Mouse (Mus musculus) cerebellum, adult 9-10 months (tissue): ENCODE measurements at regions not wholly inside any gene's neighbourhood (a gene's known extent, or its start where the extent isn't known, plus 50 kb on each side); places are given as distances from the start of the nearest gene placed in this dataset.
A peak's percentile ranks its signal among the peaks of the same experiment; 100 is the strongest.

Source experiments
- DNase-seq: peaks from one replicate; pipeline ENCODE4 v3.0.0; 2022

DNA sequence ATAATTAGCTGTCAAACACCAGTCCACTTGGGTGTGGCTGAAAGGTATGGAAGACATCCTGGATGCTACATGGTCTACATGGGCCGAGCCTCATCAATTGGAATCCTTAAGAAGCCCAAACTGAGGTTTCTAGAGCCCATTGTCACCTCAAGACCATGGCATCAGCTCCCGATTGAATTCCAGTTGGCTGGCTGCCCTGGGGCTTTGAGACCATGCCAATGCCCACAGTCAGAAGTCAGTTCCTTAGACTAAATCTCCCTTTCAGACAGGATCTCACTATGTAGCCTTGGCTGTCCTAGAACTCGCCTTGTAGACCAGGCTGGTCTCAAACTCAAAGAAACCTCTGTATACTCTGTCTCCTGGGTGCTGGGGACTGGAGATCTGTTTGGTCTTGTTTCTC lies 423.8 kb downstream of the Med13l start:
- no peak for DNase-seq

DNA sequence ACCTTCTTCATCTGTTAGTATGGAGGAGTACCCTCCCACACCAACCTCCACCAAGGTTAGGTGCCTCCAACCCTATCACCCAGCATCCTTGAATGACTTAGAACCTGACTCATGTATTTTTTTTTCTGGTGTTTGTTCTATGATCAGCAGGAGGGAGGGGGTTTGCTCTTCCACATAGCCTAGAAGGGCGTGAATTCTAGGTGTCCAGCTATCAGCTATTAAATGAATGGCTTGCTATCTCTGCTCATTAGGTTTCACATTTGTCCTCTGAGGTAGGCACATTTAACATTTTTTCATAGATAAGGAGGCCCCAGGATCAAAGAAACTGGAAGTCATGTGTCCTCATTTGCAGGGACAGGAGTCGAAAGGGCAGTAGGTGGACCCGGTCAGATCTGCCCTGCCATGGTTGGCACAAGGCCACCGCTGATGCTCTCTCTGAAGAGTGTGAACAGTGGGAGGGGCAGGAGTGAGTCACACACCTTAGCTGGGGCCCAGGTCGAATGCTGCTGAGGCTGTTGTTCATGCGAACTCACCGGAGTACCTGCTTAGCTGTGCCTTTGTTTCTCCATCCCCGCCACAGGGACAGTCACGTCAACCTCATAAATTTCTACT lies 424.4 kb downstream of the Med13l start:
- DNase-seq = no peak

DNA sequence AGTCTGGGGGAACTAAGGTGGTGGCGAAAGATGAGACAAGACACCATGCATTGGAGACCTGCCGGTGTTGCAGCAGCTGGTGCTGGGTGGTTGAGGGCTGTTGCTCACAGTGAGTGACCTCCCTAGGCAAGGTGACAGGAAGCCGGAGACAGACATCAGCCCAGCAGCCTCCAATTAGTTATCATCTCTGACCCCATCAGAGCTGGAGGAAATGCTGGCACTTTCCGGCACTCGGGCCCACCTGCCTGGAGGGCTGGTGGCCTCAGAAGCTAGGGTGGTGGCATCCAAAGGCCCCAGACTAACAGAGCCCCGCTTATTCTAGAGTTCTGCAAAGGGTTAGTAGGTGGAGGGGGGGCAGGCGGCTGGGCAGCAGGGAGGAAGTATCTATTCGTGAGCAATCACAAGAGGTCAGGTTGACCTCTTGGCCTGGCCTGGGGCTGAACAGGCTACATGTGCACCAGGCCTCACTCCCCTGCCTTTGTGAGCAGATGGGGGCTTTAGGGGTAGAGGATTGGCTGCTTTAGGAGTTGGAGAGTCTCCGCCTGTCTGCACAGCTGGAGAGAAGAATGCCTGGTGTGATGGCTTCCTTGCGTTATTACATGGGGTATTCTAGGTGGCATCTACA lies 427.0 kb downstream of the Med13l start:
- no peak for DNase-seq

DNA sequence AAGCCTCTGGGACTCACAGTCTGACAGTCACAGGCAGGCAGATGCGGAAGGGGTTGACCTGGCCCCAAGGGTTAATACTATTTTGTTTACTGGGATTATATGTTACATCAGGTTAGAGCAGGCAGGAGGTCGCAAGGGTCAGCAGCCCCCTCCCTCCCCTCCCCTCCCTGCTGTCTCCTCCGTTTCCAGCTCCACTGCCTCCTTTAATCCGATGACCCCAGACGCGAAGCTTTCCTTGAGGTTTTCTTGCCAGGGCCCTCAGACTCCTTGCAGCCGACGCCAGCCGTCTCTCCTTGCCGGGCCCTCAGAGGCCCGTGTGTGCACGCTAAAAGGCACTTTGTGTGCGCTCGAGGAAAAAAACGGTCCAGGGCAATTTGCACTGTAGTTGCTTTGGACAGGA lies 438.6 kb downstream of the Med13l start:
- DNase-seq = no peak

DNA sequence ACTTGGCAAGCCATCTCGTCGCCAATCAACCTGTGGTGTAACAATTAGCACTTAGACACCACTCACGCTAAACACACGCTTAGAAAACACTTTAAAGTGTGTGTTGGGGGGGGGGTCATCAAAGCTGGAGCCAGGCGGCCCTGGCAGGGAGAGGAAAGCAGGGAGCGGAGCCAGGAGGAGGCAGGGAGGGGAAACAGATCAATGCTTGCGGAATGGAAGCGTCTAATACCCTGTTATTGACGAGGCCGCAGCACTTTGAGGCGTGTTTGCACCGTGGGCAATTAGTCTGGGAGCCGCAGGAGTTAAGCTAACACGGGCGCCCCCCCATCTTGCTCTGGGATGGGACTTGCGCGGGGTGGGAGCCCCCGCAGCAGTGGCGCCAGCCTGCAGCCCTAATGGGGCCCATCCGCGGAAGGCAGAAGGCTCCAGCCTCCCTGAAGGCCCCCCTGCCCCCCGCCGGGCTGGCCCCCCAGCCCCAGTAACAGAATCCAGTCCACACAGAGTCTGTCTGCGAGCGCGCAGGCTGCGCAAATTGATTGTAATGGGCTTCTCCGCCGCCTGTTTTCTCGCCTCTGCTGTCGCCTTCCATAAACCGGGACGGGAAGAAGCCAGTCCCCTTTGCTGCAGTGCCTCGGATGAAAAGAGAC lies 445.5 kb downstream of the Med13l start:
- DNase-seq = no peak

DNA sequence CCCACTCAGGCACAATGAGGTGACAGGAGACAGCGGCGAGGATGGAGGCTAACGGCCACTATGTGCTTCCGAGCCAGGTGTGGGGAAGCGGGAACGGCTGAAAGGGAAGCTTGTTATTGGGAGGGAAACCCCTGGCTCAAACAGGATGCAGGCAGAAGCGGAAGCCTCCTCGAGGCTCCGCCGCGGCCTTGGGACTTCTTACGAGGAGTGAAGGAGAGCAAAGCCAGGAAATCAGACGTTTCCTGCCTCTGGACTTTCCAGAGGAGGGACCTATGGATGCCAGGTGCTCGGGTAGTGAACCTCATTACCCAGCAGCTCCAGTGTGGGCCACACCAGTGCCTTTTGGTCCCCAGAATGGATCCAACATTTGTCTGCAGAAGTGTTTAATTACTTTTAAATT lies 449.6 kb downstream of the Med13l start:
- no peak for DNase-seq

DNA sequence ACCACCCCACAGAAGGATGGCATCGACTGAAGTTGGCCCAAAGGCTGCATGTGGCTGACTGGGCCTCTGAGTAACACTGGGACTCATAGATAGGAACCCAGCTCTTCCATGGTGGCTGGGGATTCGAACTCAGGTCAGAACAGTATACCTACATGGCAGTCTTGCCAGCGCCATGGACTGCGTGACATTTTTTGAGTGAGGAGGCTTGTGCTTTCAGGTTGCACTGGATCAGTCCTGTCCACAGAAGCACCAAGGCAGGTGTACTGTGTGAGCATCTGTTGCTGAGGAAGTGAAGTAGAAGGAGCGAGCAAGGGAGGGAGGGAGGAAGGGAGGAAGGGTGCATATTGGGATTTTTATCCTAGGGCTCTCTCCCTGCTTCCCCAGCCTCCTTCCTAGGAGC lies 454.7 kb downstream of the Med13l start:
- DNase-seq = no peak

DNA sequence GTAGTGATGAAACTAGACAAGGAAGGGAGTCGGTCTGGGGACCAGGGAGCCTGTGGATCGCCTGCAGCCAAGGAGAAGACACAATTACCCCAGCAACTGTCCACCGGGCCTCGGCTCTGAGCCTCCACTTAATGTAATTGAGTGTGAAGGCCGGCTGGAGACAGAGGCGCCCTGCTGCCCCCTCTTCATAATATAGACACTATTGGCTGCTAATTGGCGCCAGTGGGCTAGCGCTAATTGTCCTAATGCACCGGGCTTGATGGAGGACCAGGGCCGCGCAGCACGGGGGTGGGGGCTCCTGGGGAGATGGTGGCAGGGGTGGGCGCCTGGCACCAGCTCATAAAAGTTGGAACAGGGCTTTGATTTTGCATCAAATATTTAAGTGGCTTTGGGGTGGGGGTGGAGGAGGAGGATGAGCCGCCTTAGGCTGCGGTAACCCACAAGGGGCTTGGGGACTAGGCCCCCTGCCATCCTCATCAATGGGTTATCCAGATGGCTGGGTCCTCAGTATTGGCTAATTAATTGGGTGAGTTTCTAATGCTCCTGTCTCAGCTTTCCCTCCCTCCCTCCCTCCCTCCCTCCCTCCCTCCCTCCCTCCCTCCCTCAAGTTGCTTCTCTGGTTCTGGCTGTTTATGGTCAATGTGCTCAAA lies 455.3 kb downstream of the Med13l start:
- DNase-seq = no peak

DNA sequence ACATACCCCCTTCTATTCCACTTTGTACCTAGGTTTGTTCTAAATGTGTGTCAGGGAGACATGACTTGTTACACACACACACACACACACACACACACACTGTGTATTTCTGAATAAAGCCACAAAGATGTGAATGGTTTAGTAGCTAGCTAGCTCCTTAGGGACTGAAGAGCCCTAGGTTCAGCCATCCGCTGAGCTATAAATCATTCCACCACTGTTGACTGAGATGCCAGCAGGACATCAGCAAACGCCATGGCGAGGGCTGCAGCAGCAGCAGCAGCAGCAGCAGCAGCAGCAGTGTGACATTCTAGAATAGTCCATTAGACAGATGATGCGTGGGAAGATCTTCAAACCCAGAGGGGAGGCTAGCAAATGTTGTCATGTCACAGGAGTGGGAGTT lies 455.9 kb downstream of the Med13l start:
- no peak for DNase-seq

DNA sequence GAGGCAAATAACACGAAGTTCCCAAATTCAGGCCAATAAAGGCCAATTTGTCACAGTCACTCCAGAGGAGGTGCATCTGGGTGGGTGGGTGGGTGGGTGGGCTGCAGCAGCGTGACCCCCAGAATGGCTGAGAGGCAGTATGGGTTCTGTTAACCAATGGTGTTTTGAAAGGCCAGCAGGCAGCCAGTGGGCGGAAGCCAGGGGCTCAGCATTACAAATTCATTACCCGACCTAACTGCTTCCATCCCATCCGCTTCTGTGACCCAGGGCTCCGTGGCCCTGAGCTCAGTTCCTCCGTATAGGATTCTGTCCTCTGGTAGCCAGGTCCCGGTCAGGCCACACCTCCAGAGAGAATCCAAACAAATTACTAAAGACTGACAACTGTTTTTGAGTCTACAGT lies 463.5 kb downstream of the Med13l start:
- no peak for DNase-seq

DNA sequence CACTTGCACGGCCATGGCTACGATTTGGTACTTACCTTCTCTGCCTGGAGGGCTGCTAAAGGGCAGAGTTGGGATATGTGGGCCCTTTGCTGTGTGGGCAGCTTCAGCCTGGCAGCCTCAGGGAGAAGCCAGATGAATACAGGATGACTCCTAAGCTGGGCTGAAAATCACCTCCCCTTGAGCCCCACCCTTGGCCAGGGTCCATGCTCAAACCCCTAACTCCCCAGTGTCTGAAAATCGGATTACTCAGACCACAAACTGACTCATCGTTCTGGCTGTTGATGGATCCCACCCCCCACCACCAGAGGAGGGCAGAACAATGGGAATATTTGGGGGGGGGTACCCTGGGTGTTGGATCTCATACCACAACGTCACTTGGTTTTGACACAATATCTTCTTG lies 471.6 kb downstream of the Med13l start:
- no peak for DNase-seq

DNA sequence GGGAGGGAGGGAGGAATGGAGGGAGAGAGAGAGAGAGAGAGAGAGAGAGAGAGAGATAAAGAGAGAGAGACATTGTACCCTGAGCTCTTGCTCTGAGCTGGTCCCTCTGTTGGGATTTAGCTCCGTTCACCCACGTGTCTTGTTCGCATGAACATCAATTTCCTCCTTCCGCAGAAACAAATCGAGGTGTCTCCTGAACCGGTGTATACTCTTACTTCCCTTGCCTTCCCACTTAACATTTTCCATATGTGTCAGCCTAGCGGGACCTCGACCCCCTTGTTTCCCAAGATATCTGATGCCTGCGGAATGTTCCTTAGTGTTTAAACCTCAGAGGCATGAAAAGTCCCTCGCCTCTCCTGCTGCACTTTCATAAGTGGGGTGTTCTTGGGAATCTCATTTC lies 484.1 kb downstream of the Med13l start:
- no peak for DNase-seq

DNA sequence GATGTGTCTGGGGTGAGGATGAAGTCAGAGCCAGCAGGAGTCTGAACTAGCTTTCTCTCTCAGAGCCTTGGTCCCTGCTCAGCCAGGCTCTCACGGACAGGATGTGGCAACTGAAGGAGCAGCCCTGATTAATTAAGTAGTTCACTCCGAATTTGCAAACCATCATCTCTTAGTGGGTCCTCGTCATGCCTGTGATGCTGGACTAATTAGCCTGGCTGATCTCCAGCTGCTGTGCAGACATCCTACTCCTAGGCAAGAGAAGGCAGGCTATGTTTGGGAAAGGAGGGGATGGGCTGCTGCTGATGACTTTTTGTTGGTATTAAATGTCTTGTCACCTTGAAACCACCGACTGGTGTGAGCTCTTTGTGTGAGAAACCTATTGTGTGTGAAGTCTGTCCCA lies 487.1 kb downstream of the Med13l start:
- DNase-seq = no peak

DNA sequence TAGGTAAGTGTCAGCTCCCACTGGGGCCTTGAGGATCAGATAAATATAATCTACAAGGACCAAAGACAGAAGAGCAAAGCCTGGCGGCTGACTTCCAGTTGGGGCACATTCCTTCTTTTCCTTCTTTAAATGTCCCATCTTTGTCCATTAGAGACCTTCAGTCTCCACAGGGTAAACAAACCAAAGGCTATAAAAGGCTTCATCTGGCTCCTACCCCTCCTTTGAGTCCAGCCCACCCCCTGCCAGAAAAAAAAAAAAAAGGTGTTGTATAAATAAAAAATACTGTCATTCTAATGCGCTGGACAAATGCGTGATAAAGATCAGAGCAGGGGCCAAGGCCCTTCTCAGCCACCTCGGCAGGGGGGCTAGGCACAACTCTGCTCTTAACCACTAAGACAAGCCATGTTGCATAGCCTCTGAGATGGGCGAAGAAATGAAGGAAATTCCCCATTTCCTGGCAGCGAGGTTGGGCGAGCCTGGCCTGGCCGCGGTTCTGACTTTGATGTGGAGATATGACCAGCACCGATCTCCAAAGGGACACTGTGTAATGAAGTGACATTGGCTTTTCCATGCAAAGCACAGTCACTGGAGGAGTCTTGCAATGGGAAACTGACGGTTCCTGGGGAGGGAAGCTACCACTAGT lies 492.0 kb downstream of the Med13l start:
- no peak for DNase-seq

DNA sequence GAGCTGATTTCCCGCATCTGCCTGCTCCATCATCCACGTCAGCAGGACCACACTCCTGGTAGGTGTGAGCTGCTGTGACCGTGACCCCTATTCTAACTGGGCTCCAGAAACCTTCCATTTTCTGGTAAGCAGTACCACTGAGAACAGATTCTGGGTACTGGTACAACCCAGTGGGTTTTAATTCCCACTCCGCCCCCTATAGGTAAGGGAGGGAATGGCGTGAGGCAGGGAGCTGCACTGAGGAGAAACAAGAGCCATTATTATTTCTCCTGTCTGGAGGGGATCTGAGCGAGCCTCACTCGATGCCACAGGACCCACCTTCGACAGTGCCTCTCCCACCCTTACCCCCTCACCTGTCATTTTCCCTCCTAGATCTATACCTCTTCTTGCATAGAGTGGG lies 493.3 kb downstream of the Med13l start:
- no peak for DNase-seq

DNA sequence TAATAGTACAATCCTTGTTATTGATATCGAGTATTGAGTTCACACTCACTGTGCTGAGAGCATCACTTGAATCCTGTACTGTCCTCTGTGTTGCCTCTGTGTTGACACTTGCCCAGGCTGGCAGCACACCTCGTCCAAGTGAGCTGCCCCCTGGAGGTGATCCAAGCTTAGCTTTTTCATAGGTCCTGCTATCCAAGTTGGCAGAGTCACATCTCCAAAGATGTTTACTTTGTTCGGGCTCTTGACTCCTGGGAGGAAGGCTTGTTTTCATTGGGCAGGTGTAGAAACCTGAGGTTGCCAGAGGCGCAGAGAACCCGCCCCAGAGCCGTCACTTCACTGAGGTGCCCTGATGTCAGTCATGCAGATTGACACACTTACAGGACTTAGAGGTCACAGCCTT lies 493.9 kb downstream of the Med13l start:
- DNase-seq = no peak

DNA sequence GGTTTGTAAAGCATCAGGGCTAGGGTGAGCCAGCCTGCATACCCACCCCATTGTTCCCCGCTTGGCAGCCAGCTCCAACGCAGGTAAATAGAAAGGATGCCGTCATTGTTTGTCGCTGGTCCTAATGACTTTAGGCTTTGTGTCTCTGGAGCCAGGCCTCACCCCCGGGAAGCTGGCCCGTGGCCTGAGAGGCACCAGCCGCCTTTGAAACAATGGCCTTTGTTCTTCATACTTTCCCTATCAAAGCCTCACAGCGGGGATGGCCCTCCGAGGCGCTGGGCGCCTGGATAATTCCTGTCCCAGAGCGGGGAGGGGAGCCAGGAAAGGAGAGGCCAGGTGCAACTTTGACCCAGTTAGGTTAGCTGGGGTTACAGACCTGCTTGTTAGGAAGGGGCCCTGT lies 495.0 kb downstream of the Med13l start:
- DNase-seq = peak; percentile 29

DNA sequence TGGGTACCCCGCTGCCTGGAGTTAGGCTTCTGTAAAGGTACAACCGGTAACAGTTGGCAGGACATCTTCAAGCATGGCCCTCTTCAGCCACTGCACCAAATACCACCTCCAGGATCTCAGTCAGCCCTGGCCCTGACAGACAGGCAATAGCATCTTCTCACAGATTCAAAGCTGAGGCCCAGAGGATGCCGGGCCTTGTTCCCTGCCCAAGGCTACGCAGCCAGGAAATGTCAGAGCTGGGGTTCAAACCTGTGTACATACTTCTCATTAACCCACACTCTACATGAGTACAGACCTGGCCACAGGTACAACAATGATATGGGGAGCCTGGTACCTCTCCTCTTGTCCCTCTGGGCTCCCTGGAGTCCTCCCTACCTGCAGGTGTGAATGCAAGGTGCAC lies 497.3 kb downstream of the Med13l start:
- no peak for DNase-seq

DNA sequence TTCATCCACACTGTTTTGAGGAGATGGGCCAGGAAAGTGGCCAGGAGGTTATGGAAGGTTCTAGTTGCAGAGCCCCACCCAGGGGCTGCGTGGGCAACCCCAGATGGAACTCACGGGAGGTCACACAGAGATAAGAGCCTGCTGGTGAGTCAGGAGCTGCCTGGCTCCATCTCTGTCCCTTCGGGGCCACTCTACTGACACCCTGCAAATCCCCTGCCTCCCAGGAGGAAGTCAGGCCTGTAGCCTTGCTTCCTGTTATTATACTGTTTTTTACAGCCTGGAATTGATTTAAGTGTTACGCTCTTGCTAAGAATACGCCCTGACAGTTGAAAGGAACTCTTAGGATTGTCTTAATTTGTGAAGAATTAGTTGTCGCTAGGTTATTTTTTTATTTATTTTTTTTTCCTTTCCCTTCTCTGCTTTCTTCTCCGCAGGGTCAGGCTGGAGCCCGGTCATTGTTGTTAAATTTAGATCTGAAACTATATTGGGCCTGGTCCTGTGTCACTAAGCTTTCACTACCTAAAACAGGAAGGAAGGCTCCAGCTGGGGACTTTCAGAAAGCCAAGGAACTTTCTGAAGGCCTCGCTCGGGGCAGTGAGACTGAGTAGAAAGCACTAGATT lies 497.9 kb downstream of the Med13l start:
- no peak for DNase-seq

DNA sequence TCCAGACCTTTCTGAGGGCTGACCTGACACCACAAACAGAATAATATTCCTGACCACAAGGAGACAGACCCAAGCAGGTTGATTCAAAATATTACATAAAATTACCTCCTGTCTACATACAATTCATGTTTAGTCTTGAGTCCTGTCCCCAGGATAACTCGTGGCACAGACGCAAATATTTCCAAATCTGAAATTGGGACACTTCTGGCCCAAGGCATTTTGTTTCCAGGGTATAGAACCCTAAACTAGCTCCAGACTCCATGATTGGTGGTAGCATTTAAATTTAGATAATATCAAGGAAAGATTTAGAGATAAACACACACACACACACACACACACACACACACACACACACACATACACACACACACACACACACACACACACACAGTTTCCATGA lies 498.7 kb downstream of the Med13l start:
- no peak for DNase-seq

DNA sequence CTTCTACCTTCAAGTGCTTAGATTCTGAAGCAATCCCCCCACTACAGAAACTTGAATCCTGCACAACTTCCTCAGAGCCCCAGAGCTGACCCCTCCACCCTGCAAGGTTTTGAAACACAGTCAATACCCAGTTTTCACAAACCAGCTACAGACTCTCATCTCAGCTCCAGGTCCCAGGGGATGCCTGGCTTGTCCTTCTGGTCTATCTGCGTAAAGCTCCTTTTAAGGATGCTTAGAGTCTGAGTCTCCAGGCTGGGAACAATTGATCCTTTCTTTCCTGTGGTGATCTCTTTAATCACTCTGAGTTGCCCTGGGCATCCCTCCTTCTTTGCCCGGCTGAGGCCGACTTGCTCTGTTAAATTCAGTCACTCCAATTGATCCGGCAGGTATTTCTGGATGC lies 500.4 kb downstream of the Med13l start:
- DNase-seq = no peak

DNA sequence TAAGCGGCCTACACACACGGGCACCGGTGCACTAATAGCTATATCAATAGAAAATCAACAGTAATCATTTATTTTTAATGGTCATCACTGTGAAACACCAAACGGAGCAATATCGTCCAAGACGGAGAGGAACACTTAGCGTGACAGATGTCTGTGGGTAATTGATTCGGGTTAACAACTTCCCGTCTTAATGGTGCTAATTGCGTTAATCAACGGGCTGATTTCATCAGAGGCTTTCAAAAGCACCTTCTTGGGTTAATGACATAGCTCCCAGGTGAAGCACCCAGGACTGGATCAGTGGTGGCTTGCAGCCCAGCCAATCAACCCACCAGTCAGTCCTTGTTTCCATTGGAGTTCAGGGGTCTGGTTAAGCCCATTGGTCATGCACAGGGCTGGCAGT lies 502.0 kb downstream of the Med13l start:
- DNase-seq = no peak

DNA sequence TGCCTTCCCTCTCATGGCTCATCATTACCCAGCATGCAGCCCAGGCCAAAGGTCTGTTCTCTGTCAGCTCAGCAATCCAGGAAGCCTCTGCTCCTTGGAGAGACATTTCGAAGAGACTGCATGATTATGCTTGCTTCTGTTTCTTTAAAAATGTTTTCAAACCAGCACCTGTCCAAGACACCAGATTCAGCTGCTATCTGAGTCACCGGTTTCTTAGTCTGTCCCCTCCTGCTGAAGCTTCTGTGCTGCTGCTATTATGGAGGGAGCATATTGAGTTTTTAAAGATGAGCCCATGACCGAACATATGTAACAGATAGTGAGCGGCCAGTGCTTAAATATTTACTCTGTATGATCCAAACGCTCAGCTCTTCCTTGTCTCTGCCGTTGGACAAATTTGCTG lies 506.2 kb downstream of the Med13l start:
- no peak for DNase-seq
